Mouse (Mus musculus) embryonic fibroblast, embryonic 13.5 days (primary cell): ENCODE measurements at regions not wholly inside any gene's neighbourhood (a gene's known extent, or its start where the extent isn't known, plus 50 kb on each side); places are given as distances from the start of the nearest gene placed in this dataset.

ENCODE experiments used
- H3K27ac ChIP-seq: 2 replicates; pipeline ENCODE4 v1.5.1; 2012; ENCODE audit warnings: low read length, control low read depth, inconsistent platforms; ENCODE audit not compliant: insufficient read depth
- H3K4me1 ChIP-seq: 2 replicates; pipeline ENCODE4 v1.6.1; 2011; ENCODE audit warnings: low read length; ENCODE audit not compliant: control insufficient read depth, insufficient read depth
- H3K4me3 ChIP-seq: 2 replicates; pipeline ENCODE4 v1.5.1; 2011; ENCODE audit warnings: mild to moderate bottlenecking, control low read depth, low read length; ENCODE audit not compliant: insufficient read depth
- CTCF ChIP-seq: IDR thresholded peaks from 2 replicates; pipeline ENCODE4 v1.5.1; 2011; ENCODE audit warnings: mild to moderate bottlenecking, control low read depth, low read length, moderate library complexity, borderline replicate concordance; ENCODE audit not compliant: insufficient read depth
- POLR2A ChIP-seq: IDR thresholded peaks from 2 replicates; pipeline ENCODE4 v1.6.1; 2011; ENCODE audit warnings: low read depth, mild to moderate bottlenecking, control low read depth, low read length, moderate library complexity

DNA sequence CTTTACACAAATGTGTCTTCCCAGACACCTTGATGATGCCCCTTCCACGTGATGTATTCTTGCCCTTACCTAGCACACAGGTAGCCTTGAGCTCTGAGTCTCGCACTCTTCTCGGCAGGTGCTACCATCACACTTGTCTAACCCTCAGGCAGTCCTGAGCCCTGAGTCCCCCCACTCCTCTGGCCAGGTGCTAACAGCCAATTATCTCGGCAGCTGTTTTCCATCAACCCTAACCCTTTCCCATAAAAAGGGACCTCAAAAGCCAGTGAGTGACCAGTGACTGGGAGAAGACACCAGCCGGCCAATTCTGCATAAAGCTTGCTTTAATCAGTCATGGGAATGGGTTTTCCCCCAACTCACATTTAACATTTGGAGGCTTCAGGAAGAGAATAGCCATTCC, 133.4 kb upstream of the Syt13 start:
- TF ChIP-seq POLR2A (no peak), CTCF (no peak)
- H3K27ac ChIP-seq: no peak overlapping the region
- no peaks in the 10 kb centered on the region; the same call in 1 of the 2 replicates for H3K4me1 ChIP-seq
- H3K4me3 ChIP-seq: no peak overlapping the region

DNA sequence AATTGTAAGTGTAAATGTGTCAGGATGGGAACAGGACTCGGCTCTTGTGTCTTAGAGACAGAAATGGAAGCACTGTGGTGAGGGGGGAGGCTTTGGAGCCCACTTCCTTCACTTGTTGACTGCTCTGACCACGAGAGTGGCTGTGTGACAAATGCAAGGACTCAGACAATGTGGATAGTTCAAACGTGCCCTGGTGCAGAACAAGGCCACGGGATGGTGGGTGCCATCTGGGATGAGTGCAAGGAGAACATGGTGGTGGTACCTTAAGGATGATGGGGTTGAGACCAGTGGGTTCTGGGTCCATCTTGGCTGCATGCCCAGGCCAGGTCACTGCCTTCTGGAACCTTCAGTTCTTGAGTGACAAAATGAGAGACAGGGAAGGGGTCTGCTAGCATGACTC, 132.3 kb upstream of the Syt13 start:
- no peak overlapping the region for H3K4me3 ChIP-seq
- H3K4me1 ChIP-seq: no peaks in the 10 kb centered on the region; the same call in 1 of the 2 replicates
- no peak overlapping the region for H3K27ac ChIP-seq
- no peak for TF ChIP-seq POLR2A
- TF ChIP-seq CTCF: no peak

- Histone ChIP-seq H3K4me3 (no peak overlapping the region), H3K4me1 (no peaks in the 10 kb centered on the region; the same call in 1 of the 2 replicates), H3K27ac (no peak overlapping the region)
- TF ChIP-seq POLR2A (no peak), CTCF (no peak)
Measured at GRCm38 (mm10) chr2:92784916-92785315, 130.0 kb upstream of the Syt13 start.

DNA sequence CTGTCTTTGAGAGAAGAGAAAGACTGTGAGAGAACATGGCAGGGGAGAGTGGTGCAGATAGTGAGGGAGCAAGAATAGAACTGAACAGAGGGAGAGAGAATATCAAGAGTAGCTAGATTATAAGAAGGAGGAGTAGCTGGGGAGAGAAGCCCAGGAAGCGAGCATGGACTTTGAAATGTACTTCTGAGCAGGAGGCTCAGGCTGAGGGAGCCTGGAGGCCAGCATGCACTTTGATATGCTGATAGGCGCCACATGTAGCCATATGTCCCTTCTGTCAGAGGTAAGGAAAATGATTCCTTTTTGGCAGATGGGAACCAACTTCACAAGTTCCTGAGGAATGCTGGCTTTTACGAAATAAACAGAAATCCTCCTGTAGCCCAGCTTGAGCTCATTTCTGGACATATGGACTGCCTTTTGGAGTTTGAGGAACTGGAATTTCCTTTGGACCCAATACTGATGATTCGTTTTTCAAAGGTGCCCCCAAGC, 126.9 kb upstream of the Syt13 start:
- TF ChIP-seq CTCF (no peak), POLR2A (no peak)

DNA sequence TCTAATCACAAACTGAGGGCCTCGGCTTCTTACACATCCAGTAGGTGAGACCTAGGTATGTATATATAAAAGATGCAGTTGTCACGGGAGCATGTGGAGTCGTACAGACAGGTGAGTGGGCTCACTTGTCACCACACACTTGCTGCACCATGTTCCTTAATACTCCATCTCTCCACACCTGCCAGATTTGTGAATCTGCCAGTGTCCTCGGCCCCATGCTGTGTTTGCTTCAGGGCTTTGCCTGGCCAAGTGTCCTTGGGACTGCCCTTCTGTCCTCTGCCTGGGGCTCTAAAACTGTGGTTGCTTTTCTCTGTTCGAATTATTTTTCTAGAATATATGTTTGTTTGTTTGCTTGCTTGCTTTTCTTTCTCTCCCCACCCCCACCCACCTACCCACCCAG, 126.0 kb upstream of the Syt13 start:
- H3K27ac ChIP-seq: no peak overlapping the region
- no peaks in the 10 kb centered on the region; the same call in 1 of the 2 replicates for H3K4me1 ChIP-seq
- TF ChIP-seq POLR2A (no peak), CTCF (no peak)
- H3K4me3 ChIP-seq: no peak overlapping the region

More for the DNA sequence above, 126.9 kb upstream of the Syt13 start:
- H3K4me3 ChIP-seq: no peak overlapping the region
- no peak overlapping the region for H3K27ac ChIP-seq
- no peaks in the 10 kb centered on the region; the same call in 1 of the 2 replicates for H3K4me1 ChIP-seq

GRCm38 (mm10) chr2:92790374-92790773, 124.5 kb upstream of the Syt13 start:
- no peak for TF ChIP-seq POLR2A
- no peak for TF ChIP-seq CTCF
- Histone ChIP-seq H3K4me3 (no peak overlapping the region), H3K4me1 (no peaks in the 10 kb centered on the region), H3K27ac (no peak overlapping the region)

GRCm38 (mm10) chr2:92799770-92800169, 115.1 kb upstream of the Syt13 start:
- H3K27ac ChIP-seq: no peak overlapping the region
- H3K4me3 ChIP-seq: no peak overlapping the region
- no peak for TF ChIP-seq CTCF
- no peak for TF ChIP-seq POLR2A
- H3K4me1 ChIP-seq: no peaks in the 10 kb centered on the region

GRCm38 (mm10) chr2:92800667-92801066, 114.2 kb upstream of the Syt13 start:
- Histone ChIP-seq H3K4me1 (no peaks in the 10 kb centered on the region), H3K27ac (no peak overlapping the region), H3K4me3 (no peak overlapping the region)
- TF ChIP-seq CTCF: no peak
- no peak for TF ChIP-seq POLR2A

DNA sequence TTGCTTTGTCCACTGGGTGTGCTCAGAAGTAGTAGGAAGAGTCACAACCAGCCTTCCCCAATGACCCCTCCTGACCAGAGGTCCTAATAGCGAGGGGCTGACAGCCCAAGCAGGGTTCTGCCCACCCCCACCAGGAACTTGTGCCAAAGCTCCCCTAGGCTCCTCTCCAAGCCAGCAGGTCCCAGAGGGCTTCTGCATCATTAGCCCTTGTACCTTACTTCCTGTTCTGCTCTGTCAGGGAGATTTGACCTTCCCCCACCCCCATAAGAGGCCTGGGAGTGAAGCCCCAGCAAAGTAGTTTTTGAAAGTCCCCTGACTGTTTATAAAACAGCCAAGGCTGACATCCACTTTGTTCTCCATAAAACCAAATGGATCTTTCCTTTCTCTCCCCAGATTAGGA, 110.0 kb upstream of the Syt13 start:
- Histone ChIP-seq H3K4me1 (no peaks in the 10 kb centered on the region), H3K4me3 (no peak overlapping the region), H3K27ac (no peak overlapping the region)

DNA sequence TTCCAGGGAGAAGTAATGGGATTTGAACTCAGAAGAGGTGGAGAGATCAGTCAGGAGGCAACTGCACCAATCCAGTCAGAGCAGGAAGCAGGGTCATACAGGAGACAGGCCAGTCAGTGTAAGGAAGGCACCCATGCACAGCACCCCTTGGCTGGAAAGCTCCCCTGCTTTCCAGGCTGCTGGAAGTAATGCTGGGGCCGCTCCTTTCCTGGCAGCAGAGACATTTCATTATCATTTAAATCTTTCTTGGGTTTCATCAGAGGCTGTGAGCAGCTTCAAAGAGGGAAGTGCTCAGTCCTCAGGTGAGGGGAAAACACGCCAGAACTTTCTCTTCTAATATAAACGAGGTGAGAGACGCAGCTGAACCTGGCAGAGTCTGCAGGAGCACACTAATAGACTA, 109.1 kb upstream of the Syt13 start:
- no peak overlapping the region for H3K4me3 ChIP-seq
- TF ChIP-seq POLR2A: no peak
- TF ChIP-seq CTCF: no peak
- no peak overlapping the region for H3K27ac ChIP-seq

More for the DNA sequence above, 110.0 kb upstream of the Syt13 start:
- no peak for TF ChIP-seq POLR2A
- no peak for TF ChIP-seq CTCF

More for the DNA sequence above, 109.1 kb upstream of the Syt13 start:
- H3K4me1 ChIP-seq: no peaks in the 10 kb centered on the region
